Mouse (Mus musculus): Measurements from ENCODE around the gene Birc6.

DNA sequence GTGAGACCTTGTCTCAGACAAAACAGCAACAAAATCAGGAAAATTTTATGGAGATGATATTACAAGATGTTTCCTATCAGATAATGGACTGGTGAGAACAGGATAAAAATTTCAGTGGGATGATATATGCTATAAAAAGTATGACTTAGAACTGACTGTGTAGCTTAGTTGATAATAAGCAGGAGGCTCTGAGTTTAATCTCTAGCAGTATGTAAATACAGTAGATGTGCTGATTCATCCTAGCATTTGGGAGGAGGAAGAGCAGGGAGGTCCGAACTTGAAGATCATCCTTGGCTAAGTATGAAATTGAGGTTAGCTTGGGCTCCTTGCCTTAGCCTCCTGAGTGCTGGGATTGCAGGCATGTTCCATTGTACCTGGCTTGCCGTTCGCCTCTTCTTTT is 36.5 kb upstream of the Birc6 start:
- TF ChIP-seq EP300 (IDR thresholded peaks at IDR 0.05; ENCODE audit: low read depth), result no peak
- no peak for TF ChIP-seq CTCF (IDR thresholded peaks at IDR 0.05; ENCODE audit: low read depth)

Measured in liver, postnatal 0 days (tissue).